Mouse (Mus musculus): ENCODE data around the gene Hnrnpa1.
"Not testable (repeated sequence)": the region's sequence is repeated elsewhere in the genome, so short reads cannot be mapped to it uniquely, and the experiment has no call there.

The Hnrnpa1 gene

DNA sequence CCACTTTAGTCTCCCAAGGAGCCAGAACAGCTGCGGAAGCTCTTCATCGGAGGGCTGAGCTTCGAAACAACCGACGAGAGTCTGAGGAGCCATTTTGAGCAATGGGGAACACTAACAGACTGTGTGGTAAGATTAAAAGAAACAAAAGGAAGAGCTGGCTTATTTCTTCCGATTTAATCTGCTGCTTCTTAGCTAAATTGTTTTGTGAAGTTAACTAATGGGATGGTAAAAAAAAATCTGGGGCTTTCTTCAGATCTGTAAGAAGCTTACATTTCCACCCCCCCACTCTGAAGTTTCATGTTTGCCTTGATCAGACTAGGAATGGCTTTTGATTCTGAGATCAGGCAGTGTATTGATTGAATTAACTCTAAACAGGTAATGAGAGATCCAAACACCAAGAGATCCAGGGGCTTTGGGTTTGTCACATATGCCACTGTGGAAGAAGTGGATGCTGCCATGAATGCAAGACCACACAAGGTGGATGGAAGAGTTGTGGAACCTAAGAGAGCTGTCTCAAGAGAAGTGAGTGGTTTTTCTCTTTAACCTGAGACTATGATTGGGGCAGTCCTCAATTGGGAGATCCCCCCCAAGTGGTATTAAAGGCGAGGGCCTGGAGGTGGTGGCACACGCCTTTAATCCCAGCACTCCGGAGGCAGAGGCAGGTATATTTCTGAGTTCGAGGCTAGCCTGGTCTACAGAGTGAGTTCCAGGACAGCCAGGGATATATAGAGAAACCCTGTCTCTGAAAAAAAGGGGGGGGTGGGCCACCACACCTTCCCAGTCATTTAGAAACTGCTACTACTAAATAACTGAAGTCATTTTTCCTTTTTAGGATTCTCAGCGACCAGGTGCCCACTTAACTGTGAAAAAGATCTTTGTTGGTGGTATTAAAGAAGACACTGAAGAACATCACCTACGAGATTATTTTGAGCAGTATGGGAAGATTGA is 1.1 kb downstream of the Hnrnpa1 start:
- not testable (repeated sequence) for DNase-seq

GRCm38 (mm10) chr15:103242885-103243284 is 2.7 kb downstream of the Hnrnpa1 start:
- no peak for DNase-seq

GRCm38 (mm10) chr15:103245616-103246015 is 5.4 kb downstream of the Hnrnpa1 start:
- no peak for DNase-seq

DNA sequence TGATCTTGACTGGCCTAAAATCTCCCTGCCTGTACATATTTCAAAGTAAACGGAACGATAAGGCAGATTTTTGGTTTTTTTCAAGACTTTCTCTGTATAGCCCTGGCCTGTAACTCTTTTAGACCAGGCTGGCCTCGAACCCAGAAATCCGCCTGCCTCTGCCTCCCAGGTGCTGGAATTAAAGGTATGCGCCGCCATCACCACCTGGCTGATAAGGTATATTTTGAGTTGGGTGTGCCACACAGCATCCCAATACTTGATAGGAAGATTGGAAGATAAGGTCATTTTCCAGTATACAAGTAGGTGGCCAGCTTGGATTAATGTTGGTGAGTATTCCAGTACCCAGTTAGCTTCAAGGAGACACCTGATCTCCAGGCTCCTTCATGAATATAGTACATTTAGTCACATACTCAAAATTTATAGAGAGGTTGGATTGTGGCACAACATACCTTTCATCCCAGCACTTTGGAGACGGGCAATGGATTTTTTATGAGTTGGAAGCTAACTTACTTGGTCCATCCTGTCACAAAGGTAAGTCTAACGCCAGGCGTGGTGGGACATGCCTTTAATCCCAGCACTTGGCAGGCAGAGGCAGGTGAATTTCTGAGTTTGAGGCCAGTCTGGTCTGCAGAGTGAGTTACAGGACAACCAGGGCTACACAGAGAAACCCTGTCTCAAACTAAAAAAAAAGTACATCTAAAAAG is 7.0 kb downstream of the Hnrnpa1 start:
- no peak for DNase-seq

DNA sequence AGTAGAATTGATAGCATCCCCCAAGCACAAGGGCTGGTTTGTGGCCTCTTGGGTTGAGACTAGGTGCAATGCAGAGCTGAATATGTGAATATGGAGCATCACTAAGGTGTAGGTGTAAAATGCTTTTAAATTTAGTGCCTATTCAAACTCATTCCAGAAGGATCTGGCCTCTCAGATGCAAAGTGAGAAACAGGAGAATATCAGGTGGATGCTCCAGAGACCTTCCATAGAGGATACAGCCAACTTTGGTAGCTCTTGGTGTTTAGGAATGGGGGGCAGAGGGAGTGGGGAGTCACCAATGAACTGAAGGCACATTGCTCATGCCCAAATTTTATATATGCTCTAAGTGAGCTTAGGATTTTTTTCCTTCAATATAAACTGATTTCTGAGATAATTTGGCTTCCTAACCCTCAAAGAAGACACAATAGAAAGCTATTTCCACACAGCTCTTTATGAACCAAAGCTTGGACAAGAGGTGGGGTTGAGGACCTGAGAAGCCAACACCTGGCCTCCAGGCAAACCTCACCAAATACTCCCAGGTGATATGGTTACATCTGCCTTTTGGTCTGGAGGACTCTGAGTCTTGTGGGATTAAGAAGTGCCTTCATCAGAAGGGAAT is 7.7 kb downstream of the Hnrnpa1 start:
- DNase-seq = no peak

GRCm38 (mm10) chr15:103248401-103249313 is 8.4 kb downstream of the Hnrnpa1 start:
- peak; percentile 18 for DNase-seq

DNA sequence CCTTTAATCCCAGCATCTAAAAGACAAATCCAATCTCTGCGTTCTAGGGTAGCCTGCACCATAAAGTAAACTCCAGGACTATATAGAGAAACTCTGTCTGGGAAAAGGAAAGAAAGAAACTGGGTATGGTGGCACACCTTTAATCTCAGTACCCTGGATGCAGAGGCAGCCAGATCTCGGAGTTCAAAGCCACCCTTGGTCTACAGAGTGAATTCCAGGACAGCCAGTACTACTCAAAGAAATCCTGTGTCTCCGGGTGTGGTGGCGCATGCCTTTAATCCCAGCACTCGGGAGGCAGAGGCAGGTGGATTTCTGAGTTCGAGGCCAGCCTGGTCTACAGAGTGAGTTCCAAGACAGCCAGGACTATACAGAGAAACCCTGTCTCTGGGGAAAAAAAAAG is 9.3 kb downstream of the Hnrnpa1 start:
- not testable (repeated sequence) for DNase-seq

- DNase-seq = peak; percentile 86
These were observed 10.0 kb downstream of the Hnrnpa1 start for GRCm38 (mm10) chr15:103250195-103250740.

DNA sequence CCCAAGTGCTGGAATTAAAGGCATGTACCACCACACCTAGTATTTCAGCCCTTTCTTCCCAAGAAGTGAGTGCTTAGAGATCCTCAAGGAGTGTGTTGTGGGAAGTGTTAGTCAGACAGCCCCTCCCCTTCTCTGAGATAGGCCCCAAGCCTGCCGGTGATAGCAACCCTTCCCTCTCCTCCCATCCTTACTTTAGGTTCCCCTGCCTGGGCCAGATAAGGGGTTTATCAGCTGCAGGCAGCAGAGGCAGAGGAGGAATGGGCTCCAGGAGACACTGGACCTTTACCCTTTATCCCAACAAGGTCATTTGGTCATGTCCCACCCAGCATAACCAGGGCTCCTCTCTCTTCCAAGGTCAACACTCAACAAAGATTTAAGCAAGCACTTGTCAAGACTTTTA is 11.4 kb downstream of the Hnrnpa1 start:
- no peak for DNase-seq

GRCm38 (mm10) chr15:103252660-103253059 is 12.4 kb downstream of the Hnrnpa1 start:
- DNase-seq = peak; percentile 20

GRCm38 (mm10) chr15:103253352-103253751 is 13.1 kb downstream of the Hnrnpa1 start:
- no peak for DNase-seq

- peak; percentile 42 for DNase-seq
These were observed 14.9 kb downstream of the Hnrnpa1 start for GRCm38 (mm10) chr15:103255169-103255568.

- no peak for DNase-seq
These were observed 16.2 kb downstream of the Hnrnpa1 start for GRCm38 (mm10) chr15:103256210-103256986.

DNA sequence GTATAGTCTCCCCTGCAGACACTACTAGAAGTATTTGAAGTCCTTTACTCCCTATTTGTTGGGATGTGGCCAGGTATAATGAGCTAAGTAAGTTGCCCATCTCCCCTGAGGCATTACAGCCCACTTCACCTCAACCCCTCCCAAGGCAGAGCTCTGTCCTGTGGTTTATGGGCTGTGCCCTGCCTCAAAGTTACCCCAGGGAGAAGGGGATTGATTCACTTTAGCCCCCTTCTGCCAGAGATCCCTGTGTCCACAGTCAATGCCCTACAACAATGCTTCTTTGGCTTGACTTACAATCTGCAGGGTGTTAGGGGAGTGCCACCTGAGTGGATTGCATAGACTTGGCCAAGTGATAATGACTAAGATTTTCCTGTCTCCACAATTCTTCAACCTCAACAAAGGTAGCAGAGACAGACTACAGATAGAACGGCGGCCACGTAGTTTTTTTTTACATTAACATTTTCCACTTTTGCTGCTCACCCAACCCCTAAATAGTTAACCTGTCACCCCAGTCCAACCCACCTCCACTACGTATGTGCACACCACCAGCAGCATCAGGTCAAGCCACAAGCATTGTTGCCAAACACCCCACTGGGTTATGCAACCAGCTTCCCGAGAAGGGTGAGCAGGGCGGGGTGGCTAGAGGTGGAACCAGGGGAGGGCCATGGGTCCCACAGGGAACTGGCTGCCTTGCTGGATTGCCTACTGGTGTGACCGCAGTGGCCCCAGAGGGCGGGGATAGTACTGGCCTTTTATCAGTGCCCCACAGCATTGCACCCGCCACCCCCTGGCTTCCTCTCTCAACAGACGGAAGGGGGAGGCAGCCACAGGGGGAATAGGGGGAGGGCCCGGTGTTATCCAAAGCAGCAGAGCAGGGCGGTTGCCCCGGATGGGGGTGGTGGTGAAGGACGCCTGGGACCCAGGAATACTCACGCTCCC is 17.8 kb downstream of the Hnrnpa1 start, which contains the start of gene Nfe2:
Gene Nfe2 (minus strand): TSS at position 614 of the 939 bp plus-strand sequence.
- DNase-seq = peak; percentile 85

DNA sequence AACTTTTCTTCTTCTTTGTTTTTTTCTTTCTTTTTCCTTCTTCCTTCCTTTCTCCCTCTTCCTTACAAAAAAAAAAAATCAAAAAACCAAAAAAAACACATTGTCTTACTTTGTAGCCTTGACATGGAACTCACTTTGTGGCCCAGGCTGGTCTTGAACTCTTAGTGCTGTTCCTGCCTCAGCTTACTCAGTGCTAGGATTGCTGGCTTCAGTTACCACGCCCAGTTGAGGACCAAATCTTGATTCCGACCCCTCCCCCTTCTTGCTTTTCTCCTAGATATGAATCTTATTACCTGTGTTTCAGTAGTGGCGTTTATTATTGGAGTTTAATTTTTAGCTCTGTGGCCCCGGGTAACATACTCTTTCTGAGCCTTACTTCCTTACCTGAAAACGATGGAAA is 18.9 kb downstream of the Hnrnpa1 start:
- DNase-seq = no peak

DNA sequence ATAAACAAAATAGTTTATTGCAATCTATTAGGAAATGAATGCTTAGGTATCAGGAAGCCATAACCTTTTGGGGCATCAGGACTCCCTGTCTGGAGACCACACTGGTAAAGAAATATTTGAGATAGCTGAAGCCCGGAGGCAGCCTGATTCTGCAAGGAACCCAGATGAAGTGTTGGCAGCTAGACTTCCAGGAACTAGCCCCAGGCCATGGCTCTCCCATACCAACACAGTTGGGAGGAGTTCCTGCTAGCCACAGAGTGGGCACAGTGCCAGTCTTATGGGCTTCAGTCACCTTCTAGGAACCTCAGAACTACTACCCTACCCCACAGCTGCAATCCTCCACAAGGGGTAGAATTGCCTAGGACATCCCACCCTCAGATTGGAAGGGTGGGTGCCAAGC is 19.8 kb downstream of the Hnrnpa1 start:
- peak; percentile 32 for DNase-seq

GRCm38 (mm10) chr15:103264794-103265193 is 24.6 kb downstream of the Hnrnpa1 start:
- DNase-seq = no peak

GRCm38 (mm10) chr15:103268903-103269302 is 28.7 kb downstream of the Hnrnpa1 start:
- DNase-seq = no peak

DNA sequence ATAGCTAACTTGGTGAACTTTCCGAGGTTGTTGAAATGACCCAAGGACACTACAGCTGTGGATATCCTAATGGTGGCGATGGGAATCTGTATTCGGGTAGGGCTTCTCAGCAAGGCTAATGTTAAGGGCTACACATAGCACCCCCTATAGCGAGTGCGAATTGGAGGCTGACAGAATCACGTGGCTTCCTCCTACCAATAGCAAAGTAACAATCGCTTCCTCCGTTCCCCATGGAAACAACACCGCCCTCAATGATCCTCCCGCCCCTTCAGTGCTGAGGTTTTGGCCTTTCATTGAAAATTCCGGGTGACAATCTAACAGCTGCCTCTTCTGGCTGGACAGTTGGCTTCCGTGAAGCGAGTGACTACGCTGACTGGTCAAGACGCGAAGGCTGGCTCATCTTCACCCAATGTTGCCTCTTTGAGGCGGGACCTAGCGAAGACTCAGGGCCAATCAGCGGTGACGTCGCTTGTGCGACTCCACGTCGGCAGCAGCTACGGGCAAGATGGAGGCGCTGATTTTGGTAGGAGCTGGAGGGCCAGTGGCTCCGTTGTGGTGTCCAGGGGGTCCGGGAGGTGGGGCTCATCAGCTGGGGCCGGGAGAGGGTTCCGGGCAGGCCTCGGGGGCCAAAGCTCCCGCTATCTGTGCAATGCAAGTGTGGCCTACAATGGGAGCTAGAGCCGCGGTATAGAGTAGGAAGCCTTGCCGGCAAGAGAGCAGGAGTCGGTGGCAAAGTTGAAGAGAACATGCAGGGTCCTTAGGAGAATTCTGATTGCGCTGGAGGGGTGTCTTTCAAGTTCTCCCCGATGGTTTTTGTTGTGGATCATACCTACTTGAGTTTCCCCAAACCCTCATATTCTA is 32.4 kb downstream of the Hnrnpa1 start, which contains the start of gene Copz1:
Gene Copz1 (plus strand): TSS at position 296 of the 861 bp plus-strand sequence.
- DNase-seq = peak; percentile 93
